Mouse (Mus musculus) cerebellum, adult 9-10 months (tissue): ENCODE data around the gene Gm3417.
A peak's percentile ranks its signal among the peaks of the same experiment; 100 is the strongest.
"Not testable (repeated sequence)": the region's sequence is repeated elsewhere in the genome, so short reads cannot be mapped to it uniquely, and the experiment has no call there.

Source experiments
- DNase-seq: peaks from one replicate; pipeline ENCODE4 v3.0.0; 2022

Gm3417 gene

DNA sequence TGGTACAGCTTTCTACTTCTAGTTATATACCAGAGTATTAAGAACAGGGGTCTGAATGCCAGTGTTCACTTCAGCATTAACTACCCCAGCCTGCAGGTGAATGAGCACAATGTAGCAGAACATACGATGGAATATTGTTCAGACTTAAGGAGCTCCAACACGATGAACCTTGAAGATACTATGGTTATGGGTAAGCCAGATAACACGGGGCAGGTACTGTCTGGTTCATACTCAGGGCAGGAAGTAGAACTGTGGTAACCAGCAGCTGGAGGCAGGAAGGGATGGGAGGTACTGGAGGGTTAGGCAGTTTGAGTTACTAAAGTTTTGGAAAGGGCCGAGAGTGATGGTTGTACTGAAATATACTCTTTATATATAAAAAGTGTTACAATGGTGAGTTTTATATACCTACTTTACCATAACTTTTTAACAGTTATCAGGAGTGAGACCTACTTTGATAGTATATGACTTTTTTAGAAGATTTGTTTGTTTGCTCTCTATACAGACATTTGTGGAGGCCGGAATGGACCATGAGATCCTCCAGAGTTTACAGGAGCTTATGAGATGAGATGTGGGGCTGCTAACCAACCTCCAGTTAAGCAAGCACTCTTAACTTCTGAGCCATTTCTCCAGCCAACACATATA lies 19.8 kb downstream of the Gm3417 start:
- DNase-seq, result no peak

DNA sequence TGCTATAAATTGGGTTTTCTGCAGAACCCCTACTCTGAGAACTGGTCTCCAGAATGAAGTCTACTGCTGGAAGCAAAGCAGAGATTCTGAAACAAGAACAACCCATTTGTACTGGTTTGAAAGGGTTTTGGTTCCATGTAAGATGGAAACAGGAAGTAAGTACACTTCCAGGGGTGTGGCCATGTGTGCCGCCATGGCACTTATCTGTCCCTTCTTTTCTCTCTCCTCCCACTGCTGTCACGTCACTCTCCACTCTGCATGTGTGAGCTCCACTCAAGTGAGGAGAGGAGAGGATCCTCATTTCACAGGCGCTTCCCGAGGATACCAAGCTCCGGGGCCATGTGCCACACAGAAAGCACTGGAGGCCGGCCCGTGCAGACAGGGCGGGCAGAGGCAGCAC lies 25.1 kb downstream of the Gm3417 start:
- DNase-seq, result no peak

DNA sequence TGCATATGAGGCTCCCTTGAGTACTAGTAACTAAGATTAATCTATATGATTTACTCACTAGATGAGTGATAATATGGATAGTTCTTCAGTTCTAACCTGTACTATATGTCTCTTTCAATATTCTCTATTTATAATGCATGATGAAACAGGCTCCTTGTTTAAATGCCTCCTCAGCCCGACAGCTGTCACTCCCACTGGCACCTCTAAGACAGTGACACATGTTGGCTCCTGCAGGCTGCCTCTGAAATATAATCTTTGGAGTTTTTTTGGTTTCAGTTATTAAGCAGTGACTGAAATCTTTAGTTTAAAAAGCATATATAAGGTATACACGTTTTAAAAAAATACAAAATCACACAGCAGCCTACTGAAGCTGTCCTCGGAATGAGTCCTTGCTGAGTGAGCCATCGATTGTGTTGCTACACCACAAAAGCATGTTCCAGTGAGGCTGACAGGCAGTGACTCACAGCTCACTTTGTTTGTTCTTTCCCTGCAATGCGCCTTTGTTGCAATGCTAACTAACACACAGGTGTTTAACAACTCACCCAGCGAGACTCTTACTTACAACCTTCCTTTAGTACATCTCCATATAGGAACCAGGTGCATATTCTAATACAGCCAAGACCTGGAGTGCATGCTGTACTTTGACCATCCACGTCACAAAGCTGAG lies 29.3 kb downstream of the Gm3417 start:
- no peak for DNase-seq

DNA sequence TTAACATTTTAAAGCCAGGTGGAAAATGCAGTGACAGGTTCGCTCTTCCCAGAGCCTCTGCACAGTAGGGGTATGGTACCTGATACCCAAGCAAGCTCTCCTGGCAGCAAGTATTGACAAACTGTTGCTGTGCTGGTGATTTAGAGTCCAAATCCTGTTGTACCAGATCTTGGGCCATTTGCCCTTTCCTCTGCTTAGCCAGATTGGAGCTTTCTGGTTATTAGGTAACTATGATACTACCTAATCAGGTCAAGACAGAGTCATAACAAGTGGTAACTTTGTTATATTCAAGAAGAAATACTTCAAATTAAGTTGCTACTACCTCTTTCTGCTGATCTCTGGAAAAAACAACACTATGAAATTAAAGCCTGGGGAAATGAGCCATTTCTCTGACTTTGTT lies 34.0 kb downstream of the Gm3417 start:
- DNase-seq, result no peak

DNA sequence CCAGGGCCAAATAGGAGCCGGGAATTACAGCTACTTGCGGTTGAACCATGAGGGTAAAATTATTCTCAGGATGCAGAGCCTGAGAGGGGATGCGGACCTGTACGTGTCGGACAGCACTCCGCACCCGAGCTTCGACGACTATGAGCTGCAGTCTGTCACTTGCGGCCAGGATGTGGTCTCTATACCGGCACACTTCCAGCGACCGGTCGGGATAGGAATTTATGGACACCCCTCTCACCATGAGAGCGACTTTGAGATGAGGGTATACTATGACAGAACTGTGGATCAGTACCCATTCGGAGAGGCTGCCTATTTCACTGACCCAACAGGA lies 34.9 kb downstream of the Gm3417 start:
- DNase-seq, result no peak

DNA sequence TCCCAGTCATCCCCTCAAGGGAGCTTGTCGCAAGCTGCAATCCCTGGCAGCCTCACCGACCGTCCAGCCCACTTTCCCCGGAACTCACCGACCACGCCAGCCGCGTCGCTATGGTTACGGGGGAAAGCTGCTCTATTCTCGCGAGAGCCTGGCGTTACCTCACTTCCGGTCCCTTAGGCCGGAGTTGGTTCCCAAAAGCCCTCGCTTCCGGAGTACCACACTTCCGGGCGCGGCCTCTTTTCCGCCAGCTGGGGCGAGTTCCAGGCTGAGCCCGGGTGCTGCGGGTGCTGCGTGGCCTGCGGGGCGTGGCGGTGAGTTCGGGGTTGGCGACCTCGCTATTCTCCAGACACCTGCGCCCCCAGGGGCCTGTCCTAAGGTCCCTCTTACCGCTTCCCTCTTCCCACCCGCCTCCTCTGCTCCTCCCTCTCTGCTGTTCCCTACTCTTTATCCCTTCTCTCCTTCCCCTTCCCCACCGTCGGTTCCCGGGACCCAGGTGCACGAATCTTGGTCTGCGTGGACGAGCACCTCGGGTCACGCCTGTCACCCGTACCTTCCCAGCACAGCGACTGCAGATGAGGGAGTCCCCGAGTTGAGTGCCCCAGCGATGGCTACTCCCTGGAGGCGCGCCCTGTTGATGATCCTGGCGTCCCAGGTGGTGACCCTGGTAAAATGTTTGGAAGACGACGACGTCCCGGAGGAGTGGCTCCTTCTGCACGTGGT lies 35.4 kb downstream of the Gm3417 start, which contains the start of the genes Wdr27 and 1600012H06Rik:
Wdr27 (minus strand) TSS at position 150 of the 720 bp plus-strand sequence.
1600012H06Rik (plus strand) TSS at position 176 of the 720 bp plus-strand sequence.
- DNase-seq, result peak; percentile 97

DNA sequence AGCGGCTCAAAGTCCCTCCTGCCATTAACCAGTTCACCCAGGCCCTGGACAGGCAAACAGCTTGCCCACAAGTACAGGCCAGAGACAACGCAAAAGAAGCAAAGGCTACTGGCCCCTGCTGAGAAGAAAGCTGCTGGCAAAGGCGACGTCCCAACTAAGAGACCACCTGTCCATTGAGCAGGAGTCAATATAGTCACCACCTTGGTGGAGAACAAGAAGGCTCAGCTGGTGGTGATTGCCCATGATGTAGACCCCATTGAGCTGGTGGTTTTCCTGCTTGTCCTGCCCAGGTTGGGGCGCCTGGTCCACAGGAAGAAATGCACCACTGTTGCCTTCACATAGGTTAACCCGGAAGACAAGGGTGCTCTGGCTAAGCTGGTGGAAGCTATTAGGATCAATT lies 36.4 kb downstream of the Gm3417 start:
- peak; percentile 36 for DNase-seq

DNA sequence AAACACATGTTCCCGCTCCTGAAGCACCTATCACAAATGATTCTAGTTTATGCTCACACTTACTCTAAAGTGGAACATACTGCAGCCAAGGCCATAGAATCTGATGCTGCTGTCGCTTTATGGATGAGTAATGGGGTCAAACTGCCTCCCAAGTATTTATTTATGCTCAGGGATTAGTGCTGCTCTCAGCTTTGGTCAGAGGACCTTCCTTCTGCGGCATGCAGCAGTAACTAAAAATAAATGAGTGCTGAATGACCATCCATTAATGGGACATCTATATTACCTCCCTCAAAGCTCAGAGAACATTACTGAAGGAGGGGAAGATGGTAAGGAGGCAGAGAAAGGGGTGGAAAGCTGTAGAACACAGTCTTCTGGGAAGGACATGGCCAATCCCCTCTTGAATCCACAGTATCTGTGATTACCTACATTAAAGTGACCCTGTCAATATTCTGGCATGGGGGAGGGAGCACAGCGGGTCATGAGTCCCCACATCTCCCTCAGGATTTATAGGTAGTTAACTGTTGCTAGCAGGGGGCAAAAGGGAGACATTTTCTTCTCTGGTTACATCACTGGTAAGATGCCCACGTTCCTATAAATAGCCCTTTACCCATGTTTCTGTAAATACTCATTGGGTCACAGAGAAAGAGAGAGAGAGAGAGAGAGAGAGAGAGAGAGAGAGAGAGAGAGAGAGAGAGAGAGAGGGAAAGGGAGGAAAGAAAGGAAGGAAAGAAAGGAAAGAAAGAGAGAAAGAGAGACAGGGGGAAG lies 42.6 kb downstream of the Gm3417 start:
- DNase-seq, result no peak

DNA sequence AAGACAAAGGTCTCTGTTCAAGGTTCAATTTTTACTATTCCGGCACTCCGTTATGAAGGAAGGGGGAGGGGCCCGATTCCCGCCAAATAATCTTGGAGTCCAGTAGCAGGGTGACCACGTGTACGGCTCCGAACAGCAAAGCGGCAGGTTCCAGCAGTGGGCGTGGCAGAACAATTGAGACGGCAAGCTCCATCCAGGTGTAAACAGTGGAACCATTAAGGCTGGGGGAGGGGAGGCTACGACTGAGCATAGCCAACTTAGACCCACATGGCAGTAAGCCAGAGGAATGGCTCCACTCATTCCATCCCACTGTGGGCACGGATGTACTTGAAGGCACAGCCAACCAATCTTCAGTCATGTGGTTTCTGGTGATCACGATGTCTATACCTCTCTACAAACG lies 43.3 kb downstream of the Gm3417 start:
- DNase-seq, result not testable (repeated sequence)

DNA sequence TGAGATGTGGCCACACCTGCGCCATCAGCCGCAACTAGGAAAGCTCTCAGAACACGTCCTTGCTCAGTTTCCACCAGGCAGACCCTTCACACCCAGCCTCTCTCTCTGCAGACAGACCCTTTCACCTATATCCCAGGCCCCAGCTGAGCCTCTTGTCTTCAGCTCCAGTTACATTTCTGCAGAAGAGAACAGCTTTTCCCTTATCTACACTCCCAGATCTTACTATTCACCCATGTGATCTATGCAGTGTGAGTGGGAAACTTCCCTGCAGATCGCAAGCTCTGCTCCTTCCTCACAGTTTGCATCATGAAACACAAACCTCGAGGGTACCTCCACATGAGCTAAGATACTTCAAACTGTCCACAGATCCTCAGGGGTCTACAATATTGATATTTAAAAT lies 47.1 kb downstream of the Gm3417 start:
- no peak for DNase-seq

DNA sequence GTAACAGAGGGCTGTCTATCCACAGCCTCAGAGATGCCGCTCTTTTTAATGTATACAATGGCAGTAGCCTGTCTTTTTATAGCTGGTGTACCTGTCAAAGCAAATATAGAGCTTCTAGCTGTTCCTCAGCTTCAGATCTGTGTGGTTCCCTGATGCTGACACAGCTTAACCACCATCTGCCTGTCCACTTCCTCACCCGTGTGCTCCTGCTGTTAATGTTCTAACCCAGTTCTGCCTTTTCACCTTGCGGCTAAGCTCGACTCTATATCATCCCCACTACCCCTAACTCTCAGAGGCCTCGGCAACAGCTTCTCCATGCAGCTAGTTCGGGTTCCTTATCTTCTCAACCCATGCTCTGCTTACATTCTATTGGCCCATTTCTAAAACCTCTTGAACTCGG lies 47.9 kb downstream of the Gm3417 start:
- DNase-seq, result no peak

DNA sequence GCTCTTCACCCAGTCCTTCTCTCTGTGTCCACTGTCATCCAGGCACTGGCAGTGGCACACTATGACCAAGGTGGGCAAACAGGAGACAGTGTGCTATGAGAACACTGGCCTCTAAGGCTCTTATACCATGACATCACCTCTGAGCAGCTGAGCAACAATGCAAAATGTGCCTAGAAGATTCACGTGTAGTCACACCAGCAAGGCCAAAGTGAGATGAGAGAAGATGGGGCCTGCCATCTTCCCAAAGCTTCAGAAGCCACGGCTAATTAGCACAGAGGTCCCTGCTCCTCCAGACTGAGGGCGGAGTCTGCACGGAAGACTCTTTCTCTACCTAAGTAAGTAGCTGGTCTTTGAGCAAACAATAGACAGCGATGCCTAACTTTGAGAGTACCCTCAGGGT lies 50.0 kb downstream of the Gm3417 start:
- DNase-seq, result no peak

DNA sequence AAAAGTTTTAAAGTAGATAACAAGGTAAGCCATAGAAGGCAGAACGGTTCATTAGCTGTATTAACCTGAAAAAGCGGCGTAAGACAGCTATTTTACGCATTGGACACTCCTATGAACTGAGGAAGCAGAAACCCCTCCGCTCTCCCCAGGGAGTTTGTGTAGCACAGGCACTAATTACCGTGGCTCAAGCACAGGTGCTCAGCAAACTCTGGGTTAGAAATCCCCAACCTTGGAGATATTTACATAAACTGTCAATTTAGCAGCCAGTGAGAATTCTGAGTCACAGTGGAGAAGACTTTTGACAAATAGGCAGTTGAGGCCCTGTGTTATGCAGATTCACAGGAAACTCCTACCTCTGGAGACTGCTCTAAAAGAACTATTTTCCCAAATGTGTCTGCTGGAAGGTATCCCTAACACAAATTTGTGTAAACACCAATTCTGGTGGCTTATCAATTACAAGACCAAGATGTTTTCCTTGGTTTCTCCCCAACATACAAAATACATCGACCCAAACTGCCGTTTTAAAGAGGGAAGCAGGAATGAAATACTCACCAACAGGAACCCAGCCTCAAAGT lies 50.9 kb downstream of the Gm3417 start:
- DNase-seq, result no peak

DNA sequence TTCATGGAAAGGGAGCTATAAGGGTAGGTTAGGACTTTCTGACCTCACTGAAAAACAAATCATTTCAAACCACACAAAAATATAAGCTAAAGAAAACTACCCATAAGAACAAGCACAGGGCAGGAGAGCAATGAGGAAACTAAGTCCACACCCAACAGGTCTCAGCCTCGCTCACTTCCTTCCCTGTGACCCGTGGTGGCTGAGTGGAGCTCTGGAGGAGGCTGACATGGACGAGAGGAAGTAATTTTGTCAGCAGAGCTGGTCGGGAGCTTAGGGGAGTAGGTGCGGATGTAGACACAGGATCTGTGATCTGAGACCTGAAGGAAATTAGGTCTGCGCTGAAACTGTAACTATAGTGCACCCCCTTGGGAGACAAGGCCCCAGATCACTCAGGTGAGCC lies 57.0 kb downstream of the Gm3417 start:
- no peak for DNase-seq

DNA sequence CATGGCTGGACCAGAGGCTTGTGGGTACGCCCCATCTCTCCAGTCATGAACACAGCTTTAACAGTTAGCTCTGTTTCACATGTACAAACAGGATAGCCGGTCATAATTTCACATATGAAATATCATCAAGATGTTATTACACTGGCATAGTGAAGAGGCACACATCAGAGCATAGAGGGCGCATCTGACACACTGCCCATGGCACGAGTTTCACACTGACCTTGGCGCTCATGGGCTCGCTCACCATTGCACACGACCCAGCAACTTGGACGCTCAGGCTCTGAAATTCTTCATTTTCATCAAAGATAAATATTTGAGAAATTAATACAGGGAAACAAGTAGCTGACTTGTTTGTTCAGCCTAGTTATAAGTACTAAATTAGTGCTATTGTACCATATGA lies 60.7 kb downstream of the Gm3417 start:
- DNase-seq, result no peak

DNA sequence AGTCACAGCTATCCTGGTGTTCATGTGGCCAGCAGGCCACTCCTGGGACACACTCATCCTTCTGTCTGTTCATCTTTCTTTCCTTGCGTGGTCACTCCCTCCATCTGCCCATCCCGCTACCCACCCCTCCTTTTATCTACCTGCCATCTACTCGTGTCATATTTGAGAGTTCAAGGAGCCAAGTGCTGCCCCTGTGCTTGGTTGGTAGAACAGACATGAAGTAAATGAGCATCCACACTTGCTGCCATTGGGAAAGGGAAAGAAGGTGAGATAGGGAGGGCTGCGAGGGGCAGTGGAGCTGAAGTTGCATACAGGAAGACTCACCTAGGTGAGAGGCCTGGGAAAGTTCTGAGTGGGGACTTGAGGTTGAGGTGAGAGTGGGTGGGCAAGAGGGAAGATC lies 64.2 kb downstream of the Gm3417 start:
- DNase-seq, result no peak
